Mouse (Mus musculus): Measurements from ENCODE around the gene Dpp8.

Gene Dpp8

DNA sequence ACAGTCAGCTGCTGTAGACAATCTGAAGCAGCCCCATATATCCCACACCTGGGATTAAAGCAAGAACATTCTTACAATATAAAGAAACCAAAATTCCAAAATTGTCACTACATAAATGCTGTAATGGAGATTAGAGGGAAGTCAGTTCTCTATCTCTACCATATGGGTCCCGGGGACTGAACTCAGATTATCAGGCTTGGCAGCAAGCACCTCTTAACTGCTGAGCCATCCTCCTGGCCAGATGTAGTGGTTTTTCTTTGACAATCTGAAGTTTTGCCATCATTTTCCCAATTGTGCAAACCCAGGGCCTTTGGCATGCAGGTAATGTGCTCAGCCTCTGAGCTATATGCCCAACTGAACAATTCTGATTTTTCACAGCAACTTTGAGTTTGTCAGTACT is 53.1 kb downstream of the Dpp8 start:
- in situ Hi-C loops (cut with MboI, MseI): no loop called here

DNA sequence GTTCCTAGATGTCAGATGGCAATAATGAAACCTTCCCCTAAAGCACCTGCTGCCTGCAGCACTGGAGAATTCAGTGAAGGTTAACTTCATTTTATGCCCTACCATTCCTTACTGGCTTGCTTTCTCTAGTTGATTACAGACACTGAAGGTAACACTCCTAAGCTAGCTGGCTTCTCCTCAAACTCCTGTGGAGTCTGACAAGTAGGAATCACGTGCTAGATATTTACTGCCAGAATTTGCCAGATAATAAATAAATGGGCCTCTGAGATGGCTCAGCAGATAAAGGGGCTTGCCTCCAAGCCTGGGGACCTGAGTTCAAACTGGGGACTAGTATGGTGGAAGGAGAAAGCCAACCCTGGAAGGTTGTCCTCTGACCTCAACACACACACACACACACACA is 54.6 kb downstream of the Dpp8 start:
- in situ Hi-C loops (cut with MboI, MseI): no loop called here

DNA sequence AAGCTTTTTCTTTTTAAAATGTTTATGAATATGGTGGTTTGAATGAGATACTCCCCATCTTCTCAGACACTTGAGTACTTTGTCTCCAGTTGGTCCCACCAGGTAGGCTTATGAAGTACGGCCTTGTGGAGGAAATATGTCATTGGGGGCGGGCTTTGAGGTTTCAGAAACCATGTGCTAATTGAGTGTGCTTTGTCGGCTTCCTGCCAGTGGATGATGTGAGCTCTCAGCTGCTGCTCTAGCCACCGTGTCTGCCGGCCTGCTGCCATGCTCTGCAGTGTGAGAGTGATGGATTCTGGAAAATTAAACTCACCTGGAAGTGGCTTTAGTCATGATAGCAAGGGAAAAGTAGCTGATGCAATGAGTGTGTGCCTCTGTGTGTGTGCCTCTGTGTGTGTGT is 55.3 kb downstream of the Dpp8 start:
- in situ Hi-C loops (cut with MboI, MseI): no loop called here

DNA sequence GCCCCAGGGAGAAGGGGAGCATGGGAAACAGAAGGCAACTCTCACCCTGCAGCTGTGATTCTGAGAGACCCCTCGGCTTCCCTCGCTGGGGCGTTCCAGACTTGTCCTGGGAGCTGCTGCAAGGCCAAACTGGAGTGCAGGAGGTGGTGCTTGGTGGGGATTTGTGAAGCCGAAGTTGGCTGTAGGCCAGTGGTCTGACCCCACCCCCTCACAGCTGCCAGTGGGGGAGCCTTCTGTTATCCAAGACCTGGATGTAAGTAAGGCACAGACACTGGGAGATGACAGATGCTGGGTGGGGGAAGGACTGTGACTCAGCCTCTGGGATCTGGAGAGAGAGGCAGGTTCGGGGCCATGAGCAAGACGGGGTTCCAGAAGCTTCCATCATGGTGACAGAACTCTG is 62.0 kb downstream of the Dpp8 start:
- in situ Hi-C loops (cut with MboI, MseI): no loop called here

DNA sequence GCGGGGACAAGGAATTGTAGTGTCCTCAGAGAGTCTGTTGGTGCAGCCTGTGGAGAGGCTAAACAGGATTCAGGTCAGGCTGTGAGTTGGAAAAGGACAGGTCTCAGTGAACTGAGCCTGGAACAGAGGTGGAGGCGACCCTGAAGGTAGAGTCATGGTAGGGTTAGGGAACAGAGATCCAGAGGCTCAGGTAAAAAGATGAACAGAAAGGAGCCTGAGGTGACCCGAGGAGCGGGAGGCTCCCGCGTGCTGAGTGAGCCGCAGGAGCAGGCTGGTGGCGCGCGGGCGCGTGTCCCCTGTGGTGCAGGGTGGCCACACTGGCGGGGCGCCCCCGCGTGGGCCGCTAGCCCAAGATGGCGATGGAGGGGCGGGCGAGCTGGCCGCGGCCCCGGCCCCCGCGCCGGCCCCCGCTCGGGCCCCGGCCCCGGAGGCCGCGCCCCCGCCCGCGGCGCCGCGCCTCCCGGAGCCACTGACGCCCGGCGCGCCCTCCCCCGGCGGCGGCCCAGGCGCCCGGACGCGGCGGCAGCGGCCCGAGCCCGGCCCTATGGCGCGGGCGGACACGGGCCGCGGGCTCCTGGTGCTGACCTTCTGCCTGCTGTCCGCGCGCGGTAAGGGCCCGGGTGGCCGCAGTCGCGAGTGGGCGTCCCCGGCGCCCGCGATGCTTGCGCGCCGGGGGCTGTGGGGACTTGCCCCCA is 68.9 kb downstream of the Dpp8 start, which contains the start of gene Igdcc4:
Gene Igdcc4, plus strand, starts transcription at position 496 of the 695 bp plus-strand sequence.
- in situ Hi-C loops (cut with MboI, MseI): no loop called here

DNA sequence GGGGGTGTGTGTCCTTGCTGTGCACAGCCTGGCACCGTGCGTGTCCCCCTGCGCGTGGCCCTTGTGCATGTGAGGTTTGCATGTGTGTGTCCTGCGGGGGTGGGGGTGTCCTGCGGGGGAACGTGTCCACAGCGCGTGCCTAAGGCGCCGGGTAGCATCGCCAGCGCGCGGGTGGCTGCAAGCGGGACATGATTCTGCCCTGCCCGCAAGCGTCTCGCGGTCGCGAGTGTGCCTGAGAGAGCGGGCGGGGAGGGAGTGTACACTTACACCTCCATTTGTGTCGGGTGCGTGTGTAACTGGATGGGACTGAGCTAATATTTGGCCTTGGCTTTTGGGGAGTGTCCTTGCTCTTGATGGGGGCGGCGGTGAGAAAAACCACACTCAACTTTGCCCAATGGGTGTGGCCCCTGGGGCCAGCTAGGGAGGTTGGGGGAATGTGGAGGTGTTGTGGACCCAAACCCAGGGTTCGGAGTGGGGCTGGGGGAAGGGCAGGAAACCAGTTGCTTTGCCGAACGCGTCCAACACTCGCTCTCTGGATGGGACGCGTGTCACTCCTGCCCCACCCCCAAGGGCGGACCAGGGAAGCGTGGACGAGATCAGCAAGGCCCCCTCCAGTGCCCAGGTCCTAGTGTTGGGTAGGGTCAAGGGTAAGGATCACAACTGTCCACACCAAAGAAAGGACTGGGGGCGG is 69.6 kb downstream of the Dpp8 start:
- in situ Hi-C loops (cut with MboI, MseI): no loop called here

DNA sequence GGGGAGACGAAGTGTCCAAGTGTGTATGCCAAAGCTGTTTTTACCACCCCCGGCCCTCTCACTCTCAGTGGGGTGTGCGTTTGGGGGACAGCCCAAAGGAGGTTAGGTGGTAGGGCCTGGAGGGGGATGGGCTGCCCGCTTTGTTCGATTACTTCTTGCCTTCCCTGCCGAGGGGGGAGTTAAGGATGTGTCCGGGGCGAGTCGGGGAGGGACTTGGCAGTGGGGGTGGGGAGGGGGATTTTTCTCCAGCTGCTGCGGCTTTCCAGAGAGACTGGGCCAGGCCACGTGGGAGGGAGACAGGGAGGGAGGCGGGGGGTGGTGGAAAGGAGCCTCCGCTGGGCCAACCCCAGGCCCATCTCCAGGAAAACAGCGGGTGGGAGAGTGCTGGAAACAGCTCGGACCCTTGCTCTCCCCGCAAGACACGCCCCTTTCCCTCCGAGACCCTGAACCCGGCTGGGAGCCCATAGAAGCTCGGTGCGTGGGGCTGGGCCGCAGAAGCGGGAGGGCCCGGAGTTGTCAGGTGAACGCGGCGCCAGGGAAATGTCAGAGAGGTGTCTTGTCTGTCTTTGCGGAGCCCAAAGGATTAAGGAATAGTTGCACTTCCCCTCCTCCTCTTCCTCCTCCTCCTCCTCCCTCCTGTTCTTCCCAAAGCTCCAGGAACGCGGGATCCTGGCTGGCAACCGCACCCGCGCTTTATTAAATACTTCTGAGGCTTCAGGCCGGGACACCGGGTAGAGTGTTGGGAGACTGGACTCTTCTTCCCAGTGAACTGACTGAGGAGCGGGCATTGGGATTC is 70.4 kb downstream of the Dpp8 start:
- in situ Hi-C loops (cut with MboI, MseI): no loop called here

DNA sequence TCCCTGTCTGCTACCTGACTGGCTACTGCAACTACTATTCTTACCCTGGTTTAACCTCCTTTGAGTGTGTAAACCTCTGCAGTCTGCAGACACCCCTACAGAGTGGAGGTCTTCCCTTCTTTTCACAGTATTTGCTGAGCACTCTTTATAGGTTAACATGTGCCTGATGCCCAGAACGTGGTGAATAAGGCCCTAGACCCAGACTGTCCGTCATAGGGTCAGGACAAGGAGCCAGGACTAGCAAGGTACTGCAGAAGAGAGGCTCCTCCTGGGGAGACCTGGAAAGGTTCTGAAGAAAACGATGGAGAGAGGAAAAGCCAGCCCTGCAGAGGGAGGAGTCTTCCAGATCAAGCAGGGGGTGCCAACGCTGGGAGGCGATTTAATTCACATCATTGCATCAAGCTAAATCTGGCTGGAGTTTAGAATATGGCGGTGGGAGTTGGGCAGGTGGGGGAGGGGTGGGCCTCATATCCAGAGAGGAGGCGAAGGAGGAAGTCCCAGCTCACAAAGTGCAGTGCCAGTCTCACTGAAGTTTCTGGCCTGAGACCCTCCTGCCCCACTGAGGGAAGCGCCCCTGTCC is 71.0 kb downstream of the Dpp8 start:
- in situ Hi-C loops (cut with MboI, MseI): no loop called here

DNA sequence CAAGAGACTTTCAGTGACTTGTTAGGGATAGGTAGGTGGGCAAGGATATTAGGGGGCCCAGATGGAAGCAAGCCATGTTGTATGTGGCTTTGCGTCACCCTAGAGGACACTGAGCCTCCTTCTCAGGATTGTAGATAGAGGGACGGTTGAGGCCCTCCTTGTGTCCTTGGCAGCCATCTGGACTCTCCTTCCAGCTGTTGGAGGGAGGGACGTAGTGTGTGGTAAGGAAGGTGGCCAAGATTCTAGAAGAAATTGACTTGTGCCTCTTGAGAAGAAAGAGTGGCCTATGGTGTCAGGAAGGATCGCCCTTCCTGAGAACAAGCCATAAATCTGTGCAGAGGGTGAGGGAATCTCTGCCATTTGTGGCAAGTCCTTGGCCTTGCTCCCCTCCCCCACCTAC is 74.6 kb downstream of the Dpp8 start:
- in situ Hi-C loops (cut with MboI, MseI): no loop called here

DNA sequence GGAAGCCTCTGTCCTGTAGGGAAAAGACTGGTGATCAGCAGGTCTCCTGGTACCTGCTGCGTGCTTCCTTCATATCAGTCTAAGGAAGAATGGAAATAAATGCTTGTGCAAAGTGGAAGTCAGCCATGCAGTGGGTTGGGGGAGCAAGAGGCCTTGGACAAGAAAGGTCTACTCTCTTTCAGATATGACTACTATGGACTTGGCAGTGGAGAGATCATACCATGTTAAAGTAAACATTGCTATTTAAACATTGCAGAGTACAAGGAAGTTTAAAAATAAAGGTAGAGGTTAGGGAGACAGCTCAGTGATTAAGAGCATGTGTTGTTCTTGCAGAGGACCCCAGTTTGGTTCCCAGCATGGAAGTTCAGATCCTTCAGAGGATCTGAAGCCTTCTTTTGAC is 75.7 kb downstream of the Dpp8 start:
- in situ Hi-C loops (cut with MboI, MseI): no loop called here

DNA sequence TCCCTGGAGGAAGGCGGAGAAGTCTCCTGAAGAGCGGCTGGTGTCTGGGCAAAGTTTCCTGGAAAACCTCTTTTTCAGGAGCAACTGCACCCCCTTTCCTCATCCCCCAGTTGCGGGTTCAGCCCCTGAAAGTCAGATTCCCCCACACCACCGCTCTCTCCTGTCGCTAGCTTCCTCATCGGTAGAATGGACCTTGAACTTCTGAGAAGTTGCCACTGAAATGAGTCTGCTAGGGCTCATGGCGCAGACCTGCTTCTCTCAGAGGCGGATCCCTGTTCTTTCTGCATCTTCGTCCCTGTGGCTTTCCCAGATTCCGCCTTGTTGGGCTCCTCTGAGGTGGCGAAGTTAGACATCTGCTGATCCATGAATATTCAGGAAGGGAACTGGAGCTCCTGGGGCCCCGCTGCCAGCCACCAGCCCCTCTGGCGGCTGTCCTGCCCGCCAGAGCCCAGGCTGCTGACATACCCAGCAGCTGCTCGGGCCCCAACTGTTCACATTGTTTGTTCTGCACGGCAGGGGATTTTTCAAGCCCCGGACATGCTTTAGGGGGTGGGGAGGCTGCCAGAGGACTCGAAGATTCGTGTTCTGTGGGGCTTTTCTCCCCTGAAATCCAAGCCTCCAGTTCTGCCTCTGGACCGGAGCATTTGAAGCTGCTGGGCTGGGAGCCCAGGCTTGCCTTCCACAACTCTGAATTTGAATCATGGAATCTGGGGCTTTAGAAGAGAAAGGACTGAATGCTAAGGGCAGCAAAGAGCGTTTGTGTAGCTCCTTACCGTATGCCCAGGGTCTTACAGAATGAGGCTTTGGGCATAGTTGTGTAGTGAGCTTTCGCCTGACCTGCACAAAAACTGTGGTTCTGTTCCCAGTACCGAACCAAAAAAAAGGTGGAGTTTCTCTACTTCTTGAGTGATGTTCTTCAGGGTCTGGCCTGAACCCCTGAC is 77.2 kb downstream of the Dpp8 start:
- in situ Hi-C loops (cut with MboI, MseI): no loop called here

DNA sequence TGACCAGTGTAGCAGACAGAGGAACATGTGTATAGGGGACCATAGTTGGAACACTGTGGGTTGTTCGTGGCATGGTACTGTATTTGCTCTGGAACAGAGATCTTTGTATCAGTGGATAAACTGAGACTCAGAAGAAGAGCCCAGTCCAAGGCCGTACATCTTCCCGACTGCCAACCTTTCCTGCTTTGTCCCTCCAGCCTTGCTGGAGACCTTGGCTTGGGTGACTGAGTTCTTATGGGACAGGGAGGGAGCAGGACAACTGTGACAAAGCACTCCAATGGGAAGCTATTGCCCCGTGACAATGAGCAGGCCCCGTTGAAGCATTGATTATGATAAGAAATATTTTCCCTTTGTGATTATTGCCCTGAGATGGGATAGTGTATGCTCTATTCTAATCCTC is 79.5 kb downstream of the Dpp8 start:
- in situ Hi-C loops (cut with MboI, MseI): no loop called here

DNA sequence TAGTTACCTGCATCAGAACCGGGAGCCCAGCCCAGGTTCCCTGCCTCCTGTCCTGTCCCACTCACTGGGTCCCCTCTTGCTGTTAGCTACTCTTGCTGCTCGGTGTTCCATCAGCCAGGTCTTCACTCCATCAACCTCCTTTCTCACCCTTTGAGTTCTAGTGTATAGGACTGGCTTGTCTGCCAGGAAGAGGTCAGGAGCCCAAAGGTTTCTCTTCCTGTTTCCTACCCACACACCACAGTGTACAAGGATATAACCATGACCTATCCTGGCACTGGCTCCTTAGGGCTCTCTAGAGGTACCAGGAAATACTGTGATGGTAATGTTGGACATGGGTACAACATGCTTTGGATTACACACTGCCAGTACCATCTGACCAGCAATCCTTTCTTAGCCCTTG is 81.5 kb downstream of the Dpp8 start:
- in situ Hi-C loops (cut with MboI, MseI): no loop called here

DNA sequence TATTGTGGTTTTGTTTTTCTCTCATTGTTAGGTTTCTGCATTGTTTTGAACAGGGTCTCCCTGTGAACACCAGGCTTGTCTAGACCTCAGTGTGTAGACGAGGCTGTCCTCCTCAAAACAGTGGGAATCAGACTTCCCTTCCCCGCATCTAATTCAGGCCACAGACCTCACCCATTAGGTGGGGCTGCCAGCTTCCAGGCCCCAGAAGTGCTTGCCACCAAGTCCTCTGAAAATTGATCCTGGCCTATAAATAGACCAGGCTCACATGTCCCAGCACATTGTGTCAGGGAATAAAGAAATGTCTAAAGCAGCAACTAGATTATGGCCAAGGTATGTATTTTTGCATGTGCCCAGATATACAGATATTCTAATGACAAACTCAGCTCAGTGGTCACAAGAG is 83.7 kb downstream of the Dpp8 start:
- in situ Hi-C loops (cut with MboI, MseI): no loop called here

DNA sequence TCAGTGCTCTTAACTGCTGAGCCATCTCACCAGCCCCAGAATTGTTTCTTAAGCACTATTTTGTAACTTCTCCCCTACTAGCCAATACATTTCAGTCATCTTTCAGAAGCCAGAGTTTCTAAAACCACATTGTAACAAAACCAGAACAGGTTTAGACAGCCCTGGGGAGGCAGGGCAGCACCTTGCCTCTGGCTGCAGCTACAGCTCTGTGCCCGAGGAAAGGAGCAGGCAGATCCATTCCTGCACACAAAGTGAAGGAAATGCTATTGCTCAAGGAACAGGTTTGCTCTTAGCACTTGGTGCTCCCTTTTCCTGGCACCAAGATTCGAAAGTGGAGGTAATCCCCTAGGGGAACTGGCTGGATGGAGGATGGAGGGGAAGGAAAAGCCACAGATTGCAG is 85.3 kb downstream of the Dpp8 start:
- in situ Hi-C loops (cut with MboI, MseI): no loop called here

DNA sequence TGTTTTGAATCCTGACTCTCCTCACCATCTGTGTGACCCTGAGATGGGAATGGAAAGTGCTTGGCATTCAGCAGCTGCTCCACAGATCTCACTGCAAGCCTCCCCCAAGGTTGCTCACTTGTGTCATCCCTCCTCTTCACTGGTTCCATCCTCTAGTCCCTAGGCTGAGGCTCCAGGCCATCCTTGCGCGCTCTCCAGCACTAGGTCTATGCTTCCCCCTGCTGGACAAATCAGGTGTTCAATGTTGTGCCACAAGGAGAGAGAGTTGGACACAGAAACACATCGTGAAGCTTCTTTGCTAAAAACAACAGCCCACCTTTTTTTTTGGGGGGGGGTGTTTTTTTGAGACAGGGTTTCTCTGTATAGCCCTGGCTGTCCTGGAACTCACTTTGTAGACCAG is 88.7 kb downstream of the Dpp8 start:
- in situ Hi-C loops (cut with MboI, MseI): no loop called here

DNA sequence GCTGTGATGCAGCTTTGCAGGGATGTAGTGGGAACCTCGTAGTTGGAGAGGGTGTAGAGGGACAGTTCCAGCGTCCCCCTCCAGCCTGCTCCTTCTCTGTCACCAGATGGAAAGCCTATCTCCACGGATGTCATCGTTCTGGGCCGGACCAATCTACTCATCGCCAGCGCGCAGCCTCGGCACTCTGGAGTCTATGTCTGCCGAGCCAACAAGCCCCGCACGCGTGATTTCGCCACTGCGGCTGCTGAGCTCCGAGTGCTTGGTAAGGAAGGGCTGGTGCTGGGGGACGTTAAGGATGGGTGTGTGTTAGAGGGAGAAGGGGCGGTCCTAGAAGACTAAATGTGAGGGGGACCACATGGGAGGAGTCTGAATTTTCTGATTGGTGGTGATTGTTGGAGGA is 90.3 kb downstream of the Dpp8 start:
- in situ Hi-C loops (cut with MboI, MseI): no loop called here

DNA sequence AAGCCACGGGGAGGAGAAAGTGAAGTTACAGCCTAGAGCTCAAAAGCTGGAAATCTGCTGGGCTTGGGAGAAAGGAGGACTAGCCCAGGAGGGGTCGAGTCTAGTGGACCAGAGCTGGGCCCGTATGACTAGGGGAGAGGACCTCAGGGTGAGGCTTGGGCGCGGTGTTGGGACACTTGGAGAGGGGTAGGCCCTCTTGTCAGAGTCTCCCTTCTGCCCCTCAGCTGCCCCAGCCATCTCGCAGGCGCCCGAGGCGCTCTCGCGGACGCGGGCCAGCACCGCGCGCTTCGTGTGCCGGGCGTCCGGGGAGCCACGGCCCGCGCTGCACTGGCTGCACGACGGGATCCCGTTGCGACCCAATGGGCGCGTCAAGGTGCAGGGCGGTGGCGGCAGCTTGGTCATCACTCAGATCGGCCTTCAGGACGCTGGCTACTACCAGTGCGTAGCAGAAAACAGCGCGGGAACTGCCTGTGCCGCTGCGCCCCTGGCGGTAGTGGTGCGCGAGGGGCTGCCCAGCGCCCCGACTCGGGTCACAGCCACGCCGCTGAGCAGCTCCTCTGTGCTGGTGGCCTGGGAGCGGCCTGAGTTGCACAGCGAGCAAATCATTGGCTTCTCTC is 91.4 kb downstream of the Dpp8 start:
- in situ Hi-C loops (cut with MboI, MseI): no loop called here

DNA sequence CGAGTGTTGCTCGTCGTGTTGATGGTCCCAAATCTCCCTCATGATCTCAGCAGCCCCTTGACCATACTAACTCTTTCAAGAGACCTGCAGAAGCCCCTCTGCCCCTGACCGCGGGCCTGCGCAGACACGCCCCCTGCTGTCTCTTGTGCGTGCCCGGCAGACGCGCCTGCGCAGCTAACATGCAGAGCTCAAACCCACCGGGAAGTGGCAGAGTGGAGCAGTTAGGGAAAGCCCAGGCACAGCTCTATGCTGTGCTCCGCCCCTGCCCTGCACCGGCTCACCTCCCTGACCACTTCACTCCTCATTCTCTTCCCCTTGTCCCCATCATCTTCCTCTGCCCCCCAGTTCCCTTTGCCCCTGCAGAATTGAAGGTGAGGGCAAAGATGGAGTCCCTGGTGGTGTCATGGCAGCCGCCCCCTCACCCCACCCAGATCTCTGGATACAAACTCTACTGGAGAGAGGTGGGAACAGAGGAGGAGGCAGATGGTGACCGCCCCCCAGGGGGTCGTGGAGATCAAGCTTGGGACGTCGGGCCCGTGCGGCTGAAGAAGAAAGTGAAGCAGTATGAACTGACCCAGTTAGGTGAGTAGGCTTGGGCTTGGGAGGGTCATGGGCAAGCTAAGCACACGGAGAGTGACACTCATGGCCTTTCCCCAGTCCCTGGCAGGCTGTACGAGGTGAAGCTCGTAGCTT is 96.1 kb downstream of the Dpp8 start:
- in situ Hi-C loops (cut with MboI, MseI): no loop called here

DNA sequence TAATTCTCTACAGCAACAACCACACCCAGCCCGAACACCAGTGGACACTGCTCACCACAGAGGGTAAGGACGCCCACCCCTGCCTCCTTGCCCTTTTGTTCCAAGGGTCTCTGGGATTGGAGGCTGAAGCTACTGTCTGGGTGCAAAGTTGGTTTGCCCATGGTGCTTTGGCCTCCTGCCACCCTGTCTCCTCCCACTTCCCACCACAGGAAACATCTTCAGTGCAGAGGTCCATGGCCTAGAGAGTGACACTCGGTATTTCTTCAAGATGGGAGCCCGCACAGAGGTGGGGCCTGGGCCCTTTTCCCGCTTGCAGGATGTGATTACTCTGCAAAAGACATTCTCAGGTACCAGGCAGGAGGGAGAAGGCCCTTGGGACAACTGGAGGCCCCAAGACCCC is 99.5 kb downstream of the Dpp8 start:
- in situ Hi-C loops (cut with MboI, MseI): loop anchor here (5.0 kb wide), 1 partner anchor 41 kb away; no protein-coding TSS in a partner anchor
